Mouse (Mus musculus) bone marrow, adult 2 months (tissue): ENCODE results near the gene Ankrd36.

Experiments used
- CTCF ChIP-seq: fragments of 200-500 bp; IDR thresholded peaks from 2 replicates; pipeline ENCODE4 v1.5.1; 2011; ENCODE audit warnings: low read length, control low read depth; ENCODE audit not compliant: control insufficient read depth, insufficient read depth
- POLR2A ChIP-seq: fragments of 200-500 bp; IDR thresholded peaks from 2 replicates; pipeline ENCODE4 v1.6.1; 2011; ENCODE audit warnings: low read depth, mild to moderate bottlenecking, control low read depth, low read length, borderline replicate concordance; ENCODE audit not compliant: control insufficient read depth

DNA sequence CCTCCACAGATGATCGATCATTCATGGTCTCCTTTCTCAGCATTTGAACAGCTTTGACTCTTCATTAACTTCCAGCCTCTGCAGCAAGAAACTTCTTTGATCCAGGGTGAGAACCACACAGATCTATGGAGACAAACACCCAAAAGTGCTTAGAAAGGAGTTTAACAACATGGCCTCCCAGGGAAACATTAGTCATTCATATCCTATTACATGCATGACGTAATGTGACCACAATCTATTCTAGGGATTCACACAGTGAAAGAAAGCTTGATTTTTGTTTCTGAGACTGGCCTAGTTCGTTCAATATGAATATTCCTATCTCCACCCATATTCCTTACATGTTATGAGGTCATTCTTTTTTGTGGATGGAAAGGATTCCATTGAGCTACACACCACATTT lies 3.9 kb upstream of the Ankrd36 start:
- TF ChIP-seq CTCF (no peak), POLR2A (no peak)
